Mouse (Mus musculus) intestine, embryonic 14.5 days (tissue): ENCODE data around the gene Cpm. TPM values are rescaled to one million over a fixed set of nuclear protein-coding genes. Genes with fewer than 3 reads are reported as not detected.
"Not testable (repeated sequence)": the region's sequence is repeated elsewhere in the genome, so short reads cannot be mapped to it uniquely, and the experiment has no call there.

Experiments
- ATAC-seq: fragments of 200-750 bp; cut with Nextera tagmentation; replicated peaks from 2 replicates; pipeline ENCODE4 v1.8.0; 2017; ENCODE audit warnings: low read depth, moderate number of reproducible peaks, moderate TSS enrichment, moderate library complexity; ENCODE audit not compliant: low FRiP score, low TSS enrichment
- DNase-seq: peaks from one replicate; pipeline ENCODE4 v3.0.0-alpha.2; 2018; ENCODE audit warnings: low spot score
- H3K27ac ChIP-seq: fragments of 300-500 bp; sonication (generic); 2 replicates; pipeline ENCODE4 v1.5.1; 2014; ENCODE audit warnings: low read depth, mild to moderate bottlenecking, control low read depth
- H3K27me3 ChIP-seq: fragments of 300-500 bp; sonication (generic); replicated peaks from 2 replicates; pipeline ENCODE4 v1.6.1; 2014; ENCODE audit warnings: low read length, control low read depth; ENCODE audit not compliant: control insufficient read depth, insufficient read depth
- H3K36me3 ChIP-seq: fragments of 300-500 bp; sonication (generic); 2 replicates; pipeline ENCODE4 v1.6.1; 2014; ENCODE audit warnings: low read length, control low read depth; ENCODE audit not compliant: control insufficient read depth, insufficient read depth
- H3K4me1 ChIP-seq: fragments of 300-500 bp; sonication (generic); replicated peaks from 2 replicates; pipeline ENCODE4 v1.6.1; 2014; ENCODE audit warnings: low read length, control low read depth, mixed read lengths; ENCODE audit not compliant: control insufficient read depth, insufficient read depth
- H3K4me2 ChIP-seq: fragments of 300-500 bp; sonication (generic); 2 replicates; pipeline ENCODE4 v1.6.1; 2014; ENCODE audit warnings: low read length
- H3K4me3 ChIP-seq: fragments of 300-500 bp; sonication (generic); 2 replicates; pipeline ENCODE4 v1.5.1; 2014; ENCODE audit warnings: low read depth, low read length, control low read depth, mixed read lengths
- H3K9ac ChIP-seq: fragments of 300-500 bp; sonication (generic); 2 replicates; pipeline ENCODE4 v1.6.1; 2014; ENCODE audit warnings: mild to moderate bottlenecking, low read length
- H3K9me3 ChIP-seq: fragments of 300-500 bp; sonication (generic); 2 replicates; pipeline ENCODE4 v1.6.1; 2016; ENCODE audit warnings: low read length, control low read depth; ENCODE audit not compliant: control insufficient read depth
- WGBS: fragments of 180-500 bp; shearing (Covaris S2); extraction: QIAGEN DNeasy Blood & Tissue Kit; methylation state at CpG from one replicate; pipeline ENCODE4 v1.1.7; 2014; 5-methylcytosine and 5-hydroxymethylcytosine counted together
- polyA plus RNA-seq: library from polyadenylated mRNA; unstranded; fragments of >200 nt; fragmentation: Nextera tagmentation; extraction: Ambion mirVana; gene quantifications from 2 replicates; pipeline ENCODE4 v1.2.1, GENCODE M21; 2014

Gene Cpm
- polyA plus RNA-seq, 1 experiment from 2014 or later: 66.6 TPM

DNA sequence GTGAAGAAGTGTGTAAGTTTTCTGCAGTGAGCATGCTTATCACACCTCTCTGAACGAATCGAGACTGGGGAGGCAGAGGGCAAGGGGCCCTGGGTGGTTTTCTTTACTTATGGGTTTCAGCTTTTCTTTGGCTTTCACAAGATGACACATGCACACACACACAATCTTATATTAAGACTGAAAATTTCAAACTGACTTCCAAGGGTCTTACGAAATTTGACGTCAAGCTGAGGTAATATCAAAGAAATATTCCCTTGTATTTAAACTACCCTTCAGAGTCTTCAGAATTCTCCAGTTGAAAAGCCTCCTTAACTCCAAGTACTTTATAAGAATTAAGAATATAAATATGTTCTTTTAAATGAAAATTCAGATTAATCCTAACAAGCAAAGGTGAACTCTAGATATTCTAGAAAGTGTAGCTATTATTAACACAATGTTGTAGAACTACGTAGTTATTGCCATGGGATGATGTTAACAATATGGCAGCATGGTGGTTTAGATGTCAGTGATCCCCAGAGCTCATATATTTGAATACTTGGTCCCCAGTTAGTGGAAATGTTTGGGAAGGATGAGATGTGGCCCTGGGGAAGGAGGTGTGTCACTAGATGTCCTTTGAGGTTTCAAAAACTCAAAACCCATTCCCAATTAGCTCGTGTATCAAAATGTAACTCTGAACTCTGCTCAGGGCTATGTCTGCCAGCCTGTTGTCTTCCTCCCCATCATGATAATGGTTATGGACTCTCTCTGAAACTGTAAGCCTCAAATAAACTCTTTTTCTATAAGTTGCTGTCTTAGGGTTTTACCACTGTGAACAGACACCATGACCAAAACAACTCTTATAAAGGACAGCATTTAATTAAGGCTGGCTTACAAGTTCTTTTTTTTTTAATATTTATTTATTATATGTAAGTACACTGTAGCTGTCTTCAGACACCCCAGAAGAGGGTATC is 44.5 kb upstream of the Cpm start:
- Histone ChIP-seq H3K4me3 (no peak overlapping the region), H3K9me3 (no peaks in the 10 kb centered on the region), H3K27me3 (no peaks in the 10 kb centered on the region), H3K9ac (no peak overlapping the region), H3K36me3 (no peaks in the 10 kb centered on the region), H3K4me2 (no peak overlapping the region), H3K27ac (no peak overlapping the region), H3K4me1 (peaks cover 8% of the 10 kb centered on the region)
- 81% methylated on average over 6 of the region's 6 CpGs for WGBS
- DNase-seq: no peak
- no peak for ATAC-seq

DNA sequence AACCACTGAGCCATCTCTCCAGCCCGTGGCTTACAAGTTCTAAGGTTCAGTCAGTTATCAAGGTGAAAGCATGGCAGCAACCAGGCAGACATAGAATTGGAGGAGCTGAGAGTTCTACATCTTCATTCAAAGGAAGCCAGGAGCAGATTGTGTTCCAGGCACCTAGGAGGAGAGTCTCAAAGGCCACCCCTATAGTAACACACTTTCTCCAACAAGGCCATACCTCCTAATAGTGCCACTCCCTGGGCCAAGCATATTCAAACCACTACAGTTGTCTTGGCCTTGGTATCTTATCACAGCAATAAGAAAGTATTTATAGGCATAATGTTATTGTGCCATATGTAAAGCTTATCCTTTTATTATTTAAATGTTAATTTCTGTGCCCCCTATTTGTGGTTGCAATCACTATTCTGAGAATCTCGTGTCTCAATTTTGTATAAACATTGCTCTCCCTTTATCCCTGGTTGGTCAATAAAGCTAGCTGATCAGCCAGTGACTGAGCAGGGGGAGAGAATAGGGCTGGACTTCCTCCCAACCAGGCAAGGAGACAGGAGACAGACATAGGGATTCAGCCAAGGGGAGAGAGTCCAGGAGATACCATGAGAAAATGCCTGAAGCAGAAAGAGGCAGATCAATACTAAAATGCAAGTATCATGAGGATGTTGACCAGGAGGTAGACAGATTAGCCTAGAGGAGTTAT is 43.5 kb upstream of the Cpm start:
- no peak for ATAC-seq
- WGBS: 70% methylated on average over 2 of the region's 2 CpGs
- H3K4me1 ChIP-seq: peaks cover 8% of the 10 kb centered on the region

DNA sequence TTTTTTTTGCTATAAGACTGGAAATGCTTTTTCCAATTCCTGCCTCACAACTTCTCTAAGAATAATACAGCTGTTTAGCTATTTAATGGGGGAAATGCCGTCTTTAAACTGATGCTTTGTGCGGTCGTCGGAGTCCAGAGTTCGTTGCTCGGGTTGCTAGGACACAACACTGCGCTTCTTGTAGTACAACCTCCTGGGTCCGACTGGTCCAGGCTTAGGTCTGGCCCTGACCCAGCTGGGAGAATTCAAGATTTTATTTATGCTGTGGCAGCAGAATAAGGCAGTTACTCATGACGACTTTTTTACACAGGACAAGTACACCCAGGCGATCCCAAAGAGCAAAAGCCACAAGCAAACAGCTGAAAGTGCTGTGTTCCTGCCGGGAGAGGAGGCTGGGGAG is 42.4 kb upstream of the Cpm start:
- H3K9ac ChIP-seq: no peak overlapping the region
- no peak for DNase-seq
- peaks cover 10% of the 10 kb centered on the region for H3K4me1 ChIP-seq
- ATAC-seq: no peak
- H3K4me3 ChIP-seq: no peak overlapping the region
- WGBS: 44% methylated on average over 11 of the region's 11 CpGs
- H3K36me3 ChIP-seq: no peaks in the 10 kb centered on the region
- H3K27me3 ChIP-seq: no peaks in the 10 kb centered on the region
- no peak overlapping the region for H3K4me2 ChIP-seq
- H3K27ac ChIP-seq: no peak overlapping the region
- H3K9me3 ChIP-seq: no peaks in the 10 kb centered on the region

More for the DNA sequence above, 43.5 kb upstream of the Cpm start:
- Histone ChIP-seq H3K9me3 (no peaks in the 10 kb centered on the region), H3K36me3 (no peaks in the 10 kb centered on the region), H3K4me3 (no peak overlapping the region), H3K27ac (no peak overlapping the region), H3K4me2 (no peak overlapping the region), H3K27me3 (no peaks in the 10 kb centered on the region), H3K9ac (no peak overlapping the region)
- DNase-seq: no peak

DNA sequence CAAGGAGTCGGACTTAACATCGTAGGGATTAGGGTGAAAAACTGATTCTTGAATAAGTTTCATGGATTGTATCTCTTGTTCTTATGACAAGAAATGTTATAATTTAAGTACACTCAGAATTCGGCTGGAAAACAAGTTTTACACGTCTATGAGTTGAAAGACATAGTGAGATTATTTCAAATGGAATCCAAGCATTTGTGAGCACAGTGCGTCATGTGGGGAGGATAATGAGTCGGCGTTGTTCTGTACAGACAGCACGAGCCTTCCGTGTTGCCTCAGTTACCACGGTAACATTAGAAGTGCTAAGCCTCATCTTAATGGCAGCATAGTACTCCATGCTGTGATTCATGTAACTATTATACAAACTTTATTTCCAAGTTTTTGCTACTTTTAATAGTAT is 42.0 kb upstream of the Cpm start:
- ATAC-seq (no peak), DNase-seq (no peak)
- H3K9ac ChIP-seq: no peak overlapping the region
- H3K27me3 ChIP-seq: no peaks in the 10 kb centered on the region
- 90% methylated on average over 10 of the region's 10 CpGs for WGBS
- no peak overlapping the region for H3K4me3 ChIP-seq
- H3K4me2 ChIP-seq: no peak overlapping the region
- H3K4me1 ChIP-seq: peaks cover 12% of the 10 kb centered on the region
- H3K36me3 ChIP-seq: no peaks in the 10 kb centered on the region
- H3K9me3 ChIP-seq: no peaks in the 10 kb centered on the region
- H3K27ac ChIP-seq: no peak overlapping the region

DNA sequence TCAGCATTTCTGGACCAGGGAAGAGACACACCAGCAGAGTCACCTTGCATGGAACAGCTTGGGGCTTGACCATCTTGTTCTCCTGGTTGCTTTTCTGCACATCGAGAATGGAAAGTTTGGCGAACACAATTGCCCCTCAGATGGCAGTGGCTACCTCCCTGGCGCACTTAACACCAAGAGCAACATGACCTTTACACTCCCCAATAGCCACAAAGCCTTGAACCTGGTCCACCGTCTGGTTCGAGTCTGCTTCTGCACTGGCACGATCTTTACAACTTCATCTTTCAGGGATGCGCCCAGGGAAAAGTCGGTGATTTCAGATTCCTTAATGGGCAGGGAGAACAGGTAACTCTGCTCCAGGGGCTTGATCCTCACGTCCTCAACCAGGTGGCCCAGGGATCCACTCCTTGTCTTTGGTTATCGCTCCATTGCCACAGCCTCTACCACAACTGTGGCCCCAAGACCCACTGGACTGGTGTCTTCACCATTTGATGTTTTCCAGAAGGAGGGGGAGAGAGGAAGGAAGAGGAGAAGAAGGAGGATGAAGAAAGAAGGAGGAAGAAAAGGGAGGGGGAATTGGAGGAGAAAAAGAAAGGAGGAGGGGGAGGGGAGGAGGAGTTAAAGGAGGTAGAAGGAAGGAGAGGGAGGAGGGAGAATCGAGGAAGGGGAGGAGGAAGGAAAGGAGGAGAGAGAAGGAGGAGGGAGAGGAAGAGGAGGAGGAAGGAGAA is 40.7 kb upstream of the Cpm start:
- peaks cover 10% of the 10 kb centered on the region for H3K4me1 ChIP-seq
- not testable (repeated sequence) for H3K4me3 ChIP-seq, ATAC-seq, H3K9ac ChIP-seq, H3K9me3 ChIP-seq, H3K36me3 ChIP-seq, H3K27ac ChIP-seq, DNase-seq, H3K4me2 ChIP-seq, H3K27me3 ChIP-seq
- WGBS: 88% methylated on average over 11 of the region's 11 CpGs

DNA sequence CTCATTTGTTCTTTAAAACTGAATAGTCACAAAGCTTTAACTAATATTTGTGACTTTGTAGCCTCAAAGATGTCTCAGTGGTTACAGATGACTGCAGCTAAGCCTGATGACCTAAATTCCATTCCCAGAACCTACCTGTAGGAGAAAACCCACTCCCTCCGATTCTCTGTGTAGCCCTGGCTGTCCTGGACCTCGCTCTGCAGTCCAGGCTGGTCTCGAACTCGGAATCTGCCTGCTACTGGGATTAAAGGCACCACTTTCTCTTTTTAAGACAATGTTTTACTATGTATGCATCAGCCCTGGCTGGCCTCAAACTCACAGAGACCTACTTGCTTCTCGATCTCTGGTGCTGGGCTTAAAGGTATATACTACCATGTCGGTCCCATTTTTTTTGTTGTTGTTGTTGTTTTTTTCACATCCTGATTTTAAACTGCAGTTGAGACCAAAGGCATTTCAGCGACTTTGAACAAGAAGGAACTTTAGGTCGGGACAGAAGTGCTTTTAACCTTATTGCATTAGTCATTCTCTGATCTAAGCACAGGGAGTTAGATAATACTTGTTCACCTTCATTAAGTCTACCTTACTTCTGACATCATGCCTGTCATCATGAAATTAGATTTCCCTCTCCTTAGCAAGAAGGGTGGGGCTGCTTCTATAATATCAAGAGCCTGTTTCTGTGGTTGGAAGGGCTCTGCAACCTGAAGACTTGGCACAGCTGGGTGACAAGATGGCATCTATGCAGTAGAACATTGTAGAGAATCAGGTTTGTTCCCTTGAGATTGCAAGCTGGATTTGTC is 40.0 kb upstream of the Cpm start:
- 88% methylated on average over 8 of the region's 8 CpGs for WGBS
- Histone ChIP-seq H3K9me3 (no peaks in the 10 kb centered on the region), H3K4me1 (0 out of 2 replicates have a peak, but pooled peaks cover 4% of the 10 kb centered on the region), H3K36me3 (no peaks in the 10 kb centered on the region), H3K9ac (no peak overlapping the region), H3K27ac (no peak overlapping the region), H3K4me3 (no peak overlapping the region), H3K4me2 (no peak overlapping the region), H3K27me3 (no peaks in the 10 kb centered on the region)
- ATAC-seq (no peak), DNase-seq (no peak)

DNA sequence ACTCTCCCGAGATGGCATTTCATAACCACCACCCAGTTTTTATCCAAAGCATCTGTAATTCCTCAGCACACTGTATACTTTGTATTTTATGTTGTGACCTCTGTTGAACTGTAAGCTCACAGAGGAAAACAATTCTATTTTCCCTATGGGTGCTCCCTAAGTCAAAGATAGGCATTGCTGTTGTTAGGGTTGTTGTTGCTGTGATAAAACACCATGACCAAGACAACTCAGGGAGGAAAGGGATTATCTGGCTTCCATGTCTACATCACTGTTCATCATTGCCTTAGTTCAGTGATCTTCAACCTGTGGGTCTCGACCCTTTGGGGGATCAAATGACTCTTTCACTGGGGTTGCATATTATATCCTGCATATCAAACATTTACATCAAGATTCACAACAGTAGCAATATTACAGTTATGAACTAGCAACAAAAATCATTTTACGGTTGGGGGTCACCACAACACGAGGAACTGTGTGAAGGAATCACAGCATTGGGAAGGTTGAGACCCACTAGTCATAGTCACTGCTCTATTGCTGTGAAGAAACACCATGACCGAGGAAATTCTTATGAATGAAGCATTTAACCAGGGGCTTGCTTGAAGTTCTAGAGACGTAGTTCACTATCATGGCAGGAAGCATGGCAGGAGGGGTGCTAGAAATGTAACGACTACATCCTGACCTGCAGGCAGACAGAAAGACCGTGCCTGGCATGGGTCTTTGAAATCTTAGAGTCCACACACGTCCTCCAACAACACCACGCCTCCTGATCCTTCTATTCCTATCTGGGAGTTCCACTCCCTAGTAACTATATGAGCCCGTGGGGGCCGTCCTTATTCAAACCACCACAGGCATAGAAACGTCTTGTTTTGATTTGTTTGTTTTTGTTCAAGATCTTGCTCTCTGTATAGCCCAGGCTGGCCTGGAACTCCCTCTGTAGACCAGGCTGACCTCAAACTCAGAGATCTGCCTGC is 38.7 kb upstream of the Cpm start:
- H3K9me3 ChIP-seq: no peaks in the 10 kb centered on the region
- H3K27me3 ChIP-seq: no peaks in the 10 kb centered on the region
- DNase-seq (no peak), ATAC-seq (no peak)
- 80% methylated on average over 13 of the region's 13 CpGs for WGBS
- no peak overlapping the region for H3K4me3 ChIP-seq
- 0 out of 2 replicates have a peak, but pooled peaks cover 4% of the 10 kb centered on the region for H3K4me1 ChIP-seq
- H3K4me2 ChIP-seq: no peak overlapping the region
- H3K9ac ChIP-seq: no peak overlapping the region
- no peaks in the 10 kb centered on the region for H3K36me3 ChIP-seq
- H3K27ac ChIP-seq: no peak overlapping the region
